Mouse (Mus musculus) liver, embryonic 14.5 days (tissue): ENCODE data around the gene Gsta2.

Experiments
- CTCF ChIP-seq: IDR thresholded peaks from 2 replicates; pipeline ENCODE4 v1.5.1; 2016; ENCODE audit warnings: antibody characterized with exemption, low read depth, control low read depth
- EP300 ChIP-seq: IDR thresholded peaks from 2 replicates; pipeline ENCODE4 v1.6.1; 2016; ENCODE audit warnings: antibody characterized with exemption, low read depth

DNA sequence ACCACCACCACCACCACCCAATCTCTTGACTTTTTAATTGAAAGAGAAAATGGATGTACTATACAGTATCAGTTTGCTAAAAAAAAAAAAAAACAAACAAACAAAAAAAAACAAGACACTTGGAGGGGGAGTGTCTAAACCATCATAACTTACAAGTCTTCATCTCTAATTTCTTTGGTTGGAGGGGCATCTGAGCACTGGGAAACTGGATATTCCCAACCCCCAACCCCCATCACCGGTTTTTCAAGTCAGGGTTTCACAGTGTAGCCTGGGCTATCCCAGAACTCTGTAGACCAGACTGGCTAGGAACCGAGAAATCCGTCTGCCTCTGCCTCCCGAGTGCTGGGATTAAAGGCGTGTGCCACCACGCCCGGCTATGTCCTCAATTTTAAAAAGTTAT lies 14.2 kb upstream of the Gsta2 start:
- TF ChIP-seq CTCF (no peak), EP300 (no peak)
